Mouse (Mus musculus): ENCODE measurements around the gene Bag6. TPM values are rescaled to one million over a fixed set of nuclear protein-coding genes. Genes with fewer than 3 reads are reported as not detected.

Bag6 gene
- total and polyA plus RNA-seq, 2 experiments from 2014 or later, result 55.8 to 320 TPM

GRCm38 (mm10) chr17:35156461-35157200, 21.7 kb downstream of the Bag6 start:
- peaks cover 98% of the 10 kb centered on the region for H3K36me3 ChIP-seq (ENCODE audit: insufficient read depth, low read length)
- WGBS, result 88% methylated on average over 33 of the region's 33 CpGs
- no peaks in the 10 kb centered on the region for H3K9me3 ChIP-seq (ENCODE audit: low read length)
- no peak for TF ChIP-seq CTCF (IDR thresholded peaks at IDR 0.05; ENCODE audit: low read depth)
- no peak overlapping the region for H3K4me2 ChIP-seq (ENCODE audit: low read depth, low read length)
- no peak for DNase-seq (ENCODE audit: low spot score)
- no peak overlapping the region for H3K9ac ChIP-seq (replicated peaks; ENCODE audit: low read length)
- no peaks in the 10 kb centered on the region for H3K27me3 ChIP-seq (ENCODE audit: insufficient read depth, low read length)
- H3K27ac ChIP-seq, result no peak overlapping the region
- H3K4me3 ChIP-seq (ENCODE audit: low read length), result no peak overlapping the region
- no peaks in the 10 kb centered on the region for H3K4me1 ChIP-seq (ENCODE audit: insufficient read depth, low read length)
- no peak for ATAC-seq

DNA sequence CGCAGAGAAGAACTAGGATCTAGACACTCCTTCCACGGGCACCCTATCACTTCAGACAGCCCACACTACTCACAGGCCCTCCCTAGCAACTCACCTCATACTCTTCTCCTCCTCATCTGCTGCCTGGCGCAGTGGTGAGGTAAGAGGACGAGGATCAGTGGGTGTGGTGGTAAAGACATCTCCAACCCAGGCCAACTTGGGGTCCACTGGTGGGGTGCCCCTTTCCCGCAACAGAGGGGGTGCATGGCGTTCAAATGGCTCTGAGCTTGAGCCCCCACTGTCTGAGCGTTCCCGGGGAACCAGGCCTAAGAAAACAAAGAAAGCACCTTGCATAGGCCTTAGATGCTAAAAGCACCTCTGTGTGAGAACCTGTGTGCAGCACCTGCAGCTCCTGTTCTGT, 22.3 kb downstream of the Bag6 start:
- no peaks in the 10 kb centered on the region for H3K27me3 ChIP-seq (ENCODE audit: insufficient read depth, low read length)

GRCm38 (mm10) chr17:35157661-35158175, 22.7 kb downstream of the Bag6 start:
- no peak for TF ChIP-seq CTCF (IDR thresholded peaks at IDR 0.05; ENCODE audit: low read depth)
- Histone ChIP-seq H3K4me1 (ENCODE audit: insufficient read depth, low read length) (0 out of 2 replicates have a peak, but pooled peaks cover 3% of the 10 kb centered on the region), H3K4me3 (ENCODE audit: low read length) (no peak overlapping the region), H3K27me3 (ENCODE audit: insufficient read depth, low read length) (no peaks in the 10 kb centered on the region), H3K36me3 (ENCODE audit: insufficient read depth, low read length) (peaks cover 94% of the 10 kb centered on the region), H3K9me3 (ENCODE audit: low read length) (no peaks in the 10 kb centered on the region), H3K27ac (no peak overlapping the region), H3K9ac (replicated peaks; ENCODE audit: low read length) (no peak overlapping the region), H3K4me2 (ENCODE audit: low read depth, low read length) (no peak overlapping the region)
- 89% methylated on average over 8 of the region's 8 CpGs for WGBS
- DNase-seq (ENCODE audit: low spot score) (no peak), ATAC-seq (no peak)

More for the DNA sequence above, 22.3 kb downstream of the Bag6 start:
- no peak for TF ChIP-seq CTCF (IDR thresholded peaks at IDR 0.05; ENCODE audit: low read depth)
- H3K9me3 ChIP-seq (ENCODE audit: low read length), result no peaks in the 10 kb centered on the region
- whole genome bisulfite sequencing, result 90% methylated on average over 8 of the region's 8 CpGs
- ATAC-seq (no peak), DNase-seq (ENCODE audit: low spot score) (no peak)
- no peak overlapping the region for H3K4me3 ChIP-seq (ENCODE audit: low read length)
- no peak overlapping the region for H3K9ac ChIP-seq (replicated peaks; ENCODE audit: low read length)
- peaks cover 99% of the 10 kb centered on the region for H3K36me3 ChIP-seq (ENCODE audit: insufficient read depth, low read length)
- no peaks in the 10 kb centered on the region for H3K4me1 ChIP-seq (ENCODE audit: insufficient read depth, low read length)
- no peak overlapping the region for H3K4me2 ChIP-seq (ENCODE audit: low read depth, low read length)
- no peak overlapping the region for H3K27ac ChIP-seq

DNA sequence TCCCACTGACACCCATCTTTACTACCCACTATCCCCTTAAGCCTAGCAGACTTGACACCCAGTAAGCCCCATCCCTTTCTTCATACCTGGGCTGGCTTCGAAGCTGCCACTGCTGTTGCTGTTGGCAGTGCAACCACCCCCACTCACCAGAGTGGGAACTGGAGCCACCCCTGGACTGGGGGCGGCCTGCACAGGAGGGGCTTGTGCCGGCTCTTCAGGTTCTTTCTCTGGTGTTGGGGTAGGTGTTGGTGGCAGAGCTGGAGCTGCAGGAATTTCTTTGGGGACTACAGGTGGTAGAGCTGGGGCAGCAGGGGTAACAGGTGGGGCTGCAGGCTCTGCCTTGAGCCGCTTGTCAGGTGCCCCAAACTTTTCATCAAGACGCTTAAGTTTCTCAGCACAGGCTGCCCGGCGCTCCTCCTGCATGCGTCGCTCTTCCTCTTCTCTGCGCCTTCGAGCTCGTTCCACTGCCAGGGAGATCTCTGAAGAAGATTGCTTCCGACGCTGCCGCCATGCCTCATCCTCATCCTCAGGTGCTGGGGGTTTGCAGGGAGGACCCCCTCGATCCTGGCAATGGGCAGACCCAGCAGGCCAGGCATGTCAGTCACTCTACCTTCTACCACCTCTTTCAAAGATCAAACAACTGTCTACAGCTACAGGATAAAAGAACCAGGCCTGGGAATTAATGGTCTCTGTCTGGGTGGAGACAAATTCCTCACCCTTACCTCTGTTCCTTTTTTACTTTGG, 24.0 kb downstream of the Bag6 start:
- Histone ChIP-seq H3K4me1 (ENCODE audit: insufficient read depth, low read length) (0 out of 2 replicates have a peak, but pooled peaks cover 3% of the 10 kb centered on the region), H3K27me3 (ENCODE audit: insufficient read depth, low read length) (no peaks in the 10 kb centered on the region), H3K4me3 (ENCODE audit: low read length) (no peak overlapping the region), H3K27ac (no peak overlapping the region), H3K4me2 (ENCODE audit: low read depth, low read length) (no peak overlapping the region), H3K9me3 (ENCODE audit: low read length) (no peaks in the 10 kb centered on the region), H3K9ac (replicated peaks; ENCODE audit: low read length) (no peak overlapping the region), H3K36me3 (ENCODE audit: insufficient read depth, low read length) (peaks cover 81% of the 10 kb centered on the region)
- WGBS, result 95% methylated on average over 16 of the region's 16 CpGs
- no peak for TF ChIP-seq CTCF (IDR thresholded peaks at IDR 0.05; ENCODE audit: low read depth)
- no peak for DNase-seq (ENCODE audit: low spot score)
- no peak for ATAC-seq

- TF ChIP-seq CTCF (IDR thresholded peaks at IDR 0.05; ENCODE audit: low read depth), result no peak
- Histone ChIP-seq H3K9ac (replicated peaks; ENCODE audit: low read length) (no peak overlapping the region), H3K36me3 (ENCODE audit: insufficient read depth, low read length) (peaks cover 75% of the 10 kb centered on the region), H3K27me3 (ENCODE audit: insufficient read depth, low read length) (no peaks in the 10 kb centered on the region), H3K4me1 (ENCODE audit: insufficient read depth, low read length) (0 out of 2 replicates have a peak, but pooled peaks cover 3% of the 10 kb centered on the region), H3K27ac (no peak overlapping the region), H3K9me3 (ENCODE audit: low read length) (no peaks in the 10 kb centered on the region), H3K4me2 (ENCODE audit: low read depth, low read length) (no peak overlapping the region), H3K4me3 (ENCODE audit: low read length) (no peak overlapping the region)
- ATAC-seq, result no peak
- no peak for DNase-seq (ENCODE audit: low spot score)
- 82% methylated on average over 7 of the region's 7 CpGs for WGBS
Measured at GRCm38 (mm10) chr17:35159638-35160037, 24.7 kb downstream of the Bag6 start.

DNA sequence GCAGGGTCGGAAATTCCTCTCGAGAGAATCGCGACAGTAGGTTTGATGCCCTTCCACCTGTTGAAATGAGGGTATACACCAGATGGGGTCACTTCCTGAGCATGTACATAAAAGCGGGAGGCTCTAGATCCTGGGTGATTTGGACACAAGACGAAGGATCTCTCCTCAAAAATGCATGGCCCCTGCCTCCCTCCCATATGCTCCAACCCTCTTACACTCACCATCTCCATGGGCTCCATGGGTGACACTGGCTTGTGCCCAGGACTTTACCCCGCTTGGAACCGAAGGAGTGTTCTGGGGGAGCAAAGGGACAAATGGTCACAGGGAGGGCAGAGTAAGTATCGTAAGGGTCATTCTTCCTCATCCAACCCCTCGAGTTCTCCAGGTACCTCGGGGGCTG, 26.4 kb downstream of the Bag6 start:
- no peaks in the 10 kb centered on the region for H3K27me3 ChIP-seq (ENCODE audit: insufficient read depth, low read length)
- no peak for ATAC-seq
- H3K9me3 ChIP-seq (ENCODE audit: low read length), result no peaks in the 10 kb centered on the region
- no peak for TF ChIP-seq CTCF (IDR thresholded peaks at IDR 0.05; ENCODE audit: low read depth)
- H3K27ac ChIP-seq, result no peak overlapping the region
- H3K36me3 ChIP-seq (ENCODE audit: insufficient read depth, low read length), result peaks cover 57% of the 10 kb centered on the region
- 0 out of 2 replicates have a peak overlapping the region, but pooled peaks have one; percentile 14 for H3K9ac ChIP-seq (replicated peaks; ENCODE audit: low read length)
- WGBS, result 88% methylated on average over 11 of the region's 11 CpGs
- H3K4me3 ChIP-seq (ENCODE audit: low read length), result no peak overlapping the region
- peaks cover 11% of the 10 kb centered on the region; the same call in 1 of the 2 replicates for H3K4me1 ChIP-seq (ENCODE audit: insufficient read depth, low read length)
- DNase-seq (ENCODE audit: low spot score), result no peak
- H3K4me2 ChIP-seq (ENCODE audit: low read depth, low read length), result no peak overlapping the region

Measured in hindbrain, postnatal 0 days (tissue).